Mouse (Mus musculus) brain, embryonic 14.5 days (tissue): ENCODE data around the gene Myb.

Source experiments
- CTCF ChIP-seq: fragments of 200-500 bp; IDR thresholded peaks from 2 replicates; pipeline ENCODE4 v1.5.1; 2012; ENCODE audit warnings: inconsistent platforms, mild to moderate bottlenecking, moderate library complexity, borderline replicate concordance; ENCODE audit not compliant: insufficient read depth, insufficient read length; ENCODE audit errors: extremely low read depth
- POLR2A ChIP-seq: fragments of 200-500 bp; IDR thresholded peaks from 2 replicates; pipeline ENCODE4 v1.6.1; 2012; ENCODE audit warnings: mild to moderate bottlenecking, inconsistent platforms, borderline replicate concordance; ENCODE audit not compliant: poor library complexity, insufficient read depth, insufficient read length, severe bottlenecking; ENCODE audit errors: extremely low read depth

- TF ChIP-seq POLR2A (no peak), CTCF (no peak)
Measured at GRCm38 (mm10) chr10:21089541-21089940, 71.2 kb downstream of the Myb start.
